Mouse (Mus musculus) embryonic facial prominence, embryonic 10.5 days (tissue): ENCODE measurements around the gene Atrnl1. TPM values are rescaled to one million over a fixed set of nuclear protein-coding genes. Genes with fewer than 3 reads are reported as not detected.

ENCODE experiments used
- DNase-seq: peaks from one replicate; pipeline ENCODE4 v3.0.0-alpha.2; 2017; ENCODE audit warnings: low spot score
- H3K27ac ChIP-seq: fragments of 300-500 bp; sonication (generic); replicated peaks from 2 replicates; pipeline ENCODE4 v1.5.1; 2016; ENCODE audit warnings: mild to moderate bottlenecking
- H3K27me3 ChIP-seq: fragments of 300-500 bp; sonication (generic); replicated peaks from 2 replicates; pipeline ENCODE4 v1.6.1; 2016; ENCODE audit warnings: low read depth, mild to moderate bottlenecking; ENCODE audit not compliant: poor library complexity, severe bottlenecking
- H3K36me3 ChIP-seq: fragments of 300-500 bp; sonication (generic); replicated peaks from 2 replicates; pipeline ENCODE4 v1.6.1; 2016; ENCODE audit warnings: mild to moderate bottlenecking, moderate library complexity
- H3K4me1 ChIP-seq: fragments of 300-500 bp; sonication (generic); 2 replicates; pipeline ENCODE4 v1.6.1; 2016
- H3K4me3 ChIP-seq: fragments of 300-500 bp; sonication (generic); 2 replicates; pipeline ENCODE4 v1.5.1; 2016; ENCODE audit warnings: mild to moderate bottlenecking, moderate library complexity
- H3K9me3 ChIP-seq: fragments of 300-500 bp; sonication (generic); 2 replicates; pipeline ENCODE4 v1.6.1; 2016; ENCODE audit warnings: mild to moderate bottlenecking
- WGBS: fragments of 180-500 bp; shearing (Covaris S2); methylation state at CpG from one replicate; pipeline ENCODE4 v1.1.7; 2016; 5-methylcytosine and 5-hydroxymethylcytosine counted together
- polyA plus RNA-seq: library from polyadenylated mRNA; unstranded; fragments of >200 nt; fragmentation: Nextera tagmentation; extraction: Ambion mirVana; gene quantifications from 2 replicates; pipeline ENCODE4 v1.2.1, GENCODE M21; 2016

Gene Atrnl1
- polyA plus RNA-seq, 1 experiment from 2014 or later = 4.3 TPM

DNA sequence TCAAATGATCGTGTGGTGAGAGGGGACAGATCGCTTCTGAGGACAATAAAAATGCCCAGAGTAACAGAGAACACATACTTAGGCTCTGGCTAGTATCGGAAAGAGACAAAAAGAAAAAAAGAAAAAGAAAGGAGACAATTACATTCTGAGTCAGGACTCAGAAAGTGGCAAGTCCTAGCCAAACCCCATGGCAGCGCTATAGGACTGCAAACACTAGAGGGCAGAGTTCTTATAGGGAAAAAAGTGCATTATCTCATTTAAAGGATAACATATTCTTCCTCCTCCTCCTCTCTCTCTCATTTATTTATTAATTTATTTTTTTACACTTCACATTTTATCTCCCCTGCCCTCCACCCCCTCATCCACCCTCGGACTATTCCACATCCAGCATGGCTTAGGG lies 461.6 kb downstream of the Atrnl1 start:
- DNase-seq = no peak
- no peaks in the 10 kb centered on the region for H3K36me3 ChIP-seq
- no peaks in the 10 kb centered on the region for H3K27me3 ChIP-seq
- no peaks in the 10 kb centered on the region for H3K9me3 ChIP-seq
- no peak overlapping the region for H3K4me3 ChIP-seq
- H3K4me1 ChIP-seq = peaks cover 18% of the 10 kb centered on the region
- no peak overlapping the region for H3K27ac ChIP-seq
- 82% methylated on average over 5 of the region's 5 CpGs for WGBS

DNA sequence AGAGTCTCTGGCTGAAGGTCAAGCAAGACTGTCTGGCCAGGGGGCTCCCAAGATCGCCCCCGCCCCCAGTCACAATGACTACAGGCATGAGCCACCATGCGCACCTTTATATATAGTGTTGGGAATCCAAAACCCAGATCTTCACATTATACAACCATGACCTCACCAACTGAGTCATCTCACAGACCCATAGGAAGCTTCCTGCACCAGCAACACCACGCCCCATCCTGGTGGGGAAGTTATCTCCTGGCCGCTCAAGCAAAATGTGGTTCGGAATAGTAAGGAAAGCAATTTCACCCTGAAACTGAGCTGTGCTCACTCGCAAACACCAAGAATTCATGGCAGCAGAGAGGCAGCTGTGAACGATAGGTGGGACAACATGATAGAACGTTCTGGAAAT lies 462.0 kb downstream of the Atrnl1 start:
- no peak for DNase-seq
- Histone ChIP-seq H3K27ac (no peak overlapping the region), H3K4me3 (no peak overlapping the region), H3K4me1 (peaks cover 18% of the 10 kb centered on the region), H3K36me3 (no peaks in the 10 kb centered on the region), H3K27me3 (no peaks in the 10 kb centered on the region), H3K9me3 (no peaks in the 10 kb centered on the region)
- WGBS = 92% methylated on average over 9 of the region's 9 CpGs

DNA sequence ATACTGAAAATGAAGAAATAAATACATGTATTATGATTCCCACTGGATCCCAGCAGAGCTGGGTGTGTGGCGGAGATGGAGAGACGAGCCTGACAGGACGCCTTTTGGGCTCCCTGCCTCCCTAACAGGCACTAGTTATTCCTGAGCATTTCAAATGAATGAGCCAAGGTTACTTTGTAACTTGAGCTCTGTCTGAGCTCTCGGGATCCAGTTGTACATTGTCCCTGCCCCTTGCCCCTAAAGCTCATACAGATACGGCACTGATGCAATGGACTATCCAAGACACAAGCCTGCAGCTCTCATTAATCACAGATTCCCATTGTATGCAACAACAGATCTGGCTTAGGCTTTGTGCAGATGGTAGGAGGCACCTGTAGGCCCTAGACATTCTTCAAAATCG lies 464.4 kb downstream of the Atrnl1 start:
- Histone ChIP-seq H3K27ac (no peak overlapping the region), H3K4me1 (peaks cover 18% of the 10 kb centered on the region), H3K27me3 (no peaks in the 10 kb centered on the region), H3K36me3 (no peaks in the 10 kb centered on the region; the same call in 1 of the 2 replicates), H3K4me3 (no peak overlapping the region), H3K9me3 (no peaks in the 10 kb centered on the region)
- whole genome bisulfite sequencing = 46% methylated on average over 6 of the region's 6 CpGs
- DNase-seq = no peak

DNA sequence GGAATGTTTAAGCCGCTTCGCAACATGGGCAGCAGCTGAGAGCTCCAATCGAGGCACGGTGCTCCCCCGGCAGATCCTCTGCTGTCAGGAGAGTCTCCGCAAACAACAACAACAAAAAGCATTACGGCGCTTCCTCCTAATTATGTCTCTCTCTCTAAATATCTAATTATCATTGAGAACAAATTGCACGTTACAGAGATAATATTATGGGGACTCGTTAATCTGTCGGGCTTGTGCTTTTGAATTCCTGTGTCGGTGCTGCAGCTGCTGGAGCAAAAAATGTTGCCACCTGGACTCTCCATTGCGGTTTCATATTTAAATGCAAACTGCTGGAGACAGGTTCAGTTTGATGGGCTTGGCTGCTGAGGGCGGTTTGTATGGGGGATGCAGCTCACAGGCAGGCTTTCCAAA lies 466.1 kb downstream of the Atrnl1 start:
- Histone ChIP-seq H3K36me3 (no peaks in the 10 kb centered on the region; the same call in 1 of the 2 replicates), H3K4me3 (no peak overlapping the region), H3K27ac (no peak overlapping the region), H3K9me3 (no peaks in the 10 kb centered on the region), H3K27me3 (no peaks in the 10 kb centered on the region), H3K4me1 (peaks cover 18% of the 10 kb centered on the region)
- no peak for DNase-seq
- 60% methylated on average over 14 of the region's 14 CpGs for WGBS

DNA sequence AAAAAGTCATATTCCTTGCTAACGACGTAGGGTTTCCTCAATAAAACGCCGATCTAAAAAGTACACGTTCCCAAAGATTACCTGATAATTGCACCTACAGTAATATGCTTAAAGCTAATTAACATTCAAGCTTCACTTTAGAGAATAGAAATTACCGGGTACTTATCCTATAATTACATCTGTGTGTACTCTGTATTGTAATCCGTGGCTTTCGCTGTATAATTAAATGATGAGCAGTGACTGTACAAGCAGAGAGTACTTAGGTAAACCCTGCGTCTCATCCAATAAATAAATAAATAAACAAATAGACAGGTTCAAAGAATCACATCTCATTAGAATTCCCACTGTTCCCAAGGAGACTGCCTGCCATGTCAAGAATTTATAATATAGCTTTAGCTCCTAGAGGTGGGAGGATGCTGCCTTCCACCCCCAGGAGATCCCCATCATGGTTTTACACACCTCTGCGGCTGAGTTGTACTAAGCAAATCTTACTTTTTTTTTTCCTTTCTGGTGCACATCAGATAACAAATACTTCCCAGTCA lies 466.8 kb downstream of the Atrnl1 start:
- H3K4me3 ChIP-seq = no peak overlapping the region
- 85% methylated on average over 10 of the region's 10 CpGs for WGBS
- H3K27ac ChIP-seq = no peak overlapping the region
- peaks cover 18% of the 10 kb centered on the region for H3K4me1 ChIP-seq
- no peaks in the 10 kb centered on the region for H3K27me3 ChIP-seq
- H3K9me3 ChIP-seq = no peaks in the 10 kb centered on the region
- no peak for DNase-seq
- H3K36me3 ChIP-seq = no peaks in the 10 kb centered on the region; the same call in 1 of the 2 replicates

DNA sequence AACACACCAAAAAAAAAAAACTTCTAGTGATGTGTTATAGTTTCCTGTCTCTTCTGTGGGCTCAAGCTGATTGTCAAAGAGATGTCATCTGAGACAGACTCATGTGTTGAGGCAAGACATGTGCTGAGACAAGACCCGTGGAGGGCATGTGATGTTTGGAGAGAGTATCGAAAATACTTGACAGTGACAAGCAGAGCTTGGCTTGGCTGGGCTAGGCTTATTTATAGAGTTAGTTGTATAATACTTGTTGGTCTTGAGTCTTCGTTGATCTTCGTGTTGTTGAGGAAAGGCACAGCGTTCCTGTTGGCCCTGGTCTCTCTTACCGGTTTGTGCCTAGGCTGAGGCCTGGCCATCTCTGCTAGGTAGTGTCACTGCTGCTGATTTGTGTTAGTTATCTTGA lies 469.3 kb downstream of the Atrnl1 start:
- 95% methylated on average over 6 of the region's 6 CpGs for WGBS
- no peak for DNase-seq
- no peaks in the 10 kb centered on the region; the same call in 1 of the 2 replicates for H3K36me3 ChIP-seq

DNA sequence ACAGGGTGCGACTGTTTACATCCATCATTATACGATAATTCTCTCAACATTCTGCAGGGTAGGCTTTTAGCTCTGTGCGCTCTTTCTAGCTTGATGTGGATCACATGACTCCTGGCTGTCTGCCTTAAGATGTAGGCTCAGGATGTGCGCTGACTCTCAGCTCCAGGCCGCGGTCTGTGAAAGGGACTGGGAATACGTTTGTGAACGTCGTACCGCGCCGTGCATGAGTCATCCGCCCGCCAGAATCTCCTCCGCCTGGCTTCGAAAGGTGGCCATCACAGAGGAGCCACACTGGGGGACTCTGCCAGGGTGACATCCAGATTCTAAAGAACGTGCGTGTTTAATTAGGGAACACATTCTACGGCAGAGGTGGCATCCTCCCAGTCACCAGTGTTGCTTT lies 471.9 kb downstream of the Atrnl1 start:
- H3K36me3 ChIP-seq = no peaks in the 10 kb centered on the region; the same call in 1 of the 2 replicates
- no peak for DNase-seq
- H3K4me1 ChIP-seq = no peaks in the 10 kb centered on the region; the same call in 1 of the 2 replicates
- no peaks in the 10 kb centered on the region for H3K9me3 ChIP-seq
- no peak overlapping the region for H3K4me3 ChIP-seq
- WGBS = 96% methylated on average over 19 of the region's 19 CpGs
- H3K27ac ChIP-seq = no peak overlapping the region
- H3K27me3 ChIP-seq = no peaks in the 10 kb centered on the region

More for the DNA sequence above, 469.3 kb downstream of the Atrnl1 start:
- Histone ChIP-seq H3K4me3 (no peak overlapping the region), H3K4me1 (peaks cover 13% of the 10 kb centered on the region), H3K27ac (no peak overlapping the region), H3K9me3 (no peaks in the 10 kb centered on the region), H3K27me3 (no peaks in the 10 kb centered on the region)

DNA sequence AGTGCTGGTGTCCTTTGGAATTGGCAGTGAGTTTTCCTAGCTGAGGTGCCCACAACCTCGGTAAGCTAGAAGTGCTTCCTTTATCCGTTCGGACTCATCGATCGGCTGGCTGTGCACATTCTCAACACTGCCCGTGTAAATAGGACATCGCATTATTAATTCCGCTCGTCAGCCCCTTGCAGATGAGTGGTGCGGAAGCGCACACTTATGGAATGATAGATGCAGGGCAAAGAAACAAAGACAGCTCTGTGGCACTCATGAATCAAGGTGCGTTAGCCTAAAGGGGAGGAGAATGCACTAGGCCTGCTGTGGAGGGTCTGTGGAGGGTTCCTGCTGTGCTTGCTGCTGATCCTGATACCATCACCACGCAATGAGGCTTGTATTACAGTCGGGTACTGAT lies 474.0 kb downstream of the Atrnl1 start:
- WGBS = 89% methylated on average over 14 of the region's 14 CpGs
- DNase-seq = no peak
- Histone ChIP-seq H3K9me3 (no peaks in the 10 kb centered on the region), H3K4me1 (peaks cover 17% of the 10 kb centered on the region), H3K27me3 (no peaks in the 10 kb centered on the region), H3K27ac (no peak overlapping the region), H3K4me3 (no peak overlapping the region), H3K36me3 (no peaks in the 10 kb centered on the region)

DNA sequence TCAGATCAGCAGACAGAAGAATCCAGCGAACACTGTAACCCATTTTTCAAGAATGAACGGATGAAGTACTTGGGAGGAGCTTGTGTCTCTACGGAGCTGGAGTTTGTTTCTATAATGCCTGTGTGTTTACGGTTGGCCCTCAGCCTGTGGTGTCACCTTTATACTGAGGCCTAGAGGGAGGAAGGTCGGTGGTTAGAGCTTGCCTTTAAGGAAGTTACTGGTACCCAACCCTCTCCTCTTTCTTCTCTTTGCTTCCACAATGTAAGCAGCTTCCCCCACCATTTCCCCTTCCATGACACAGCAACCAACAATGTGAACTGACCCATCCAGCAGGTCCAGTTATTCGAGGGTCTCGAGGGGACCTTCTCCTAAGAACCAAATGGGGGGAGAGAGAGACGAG lies 475.9 kb downstream of the Atrnl1 start:
- 93% methylated on average over 8 of the region's 8 CpGs for WGBS
- no peak for DNase-seq

DNA sequence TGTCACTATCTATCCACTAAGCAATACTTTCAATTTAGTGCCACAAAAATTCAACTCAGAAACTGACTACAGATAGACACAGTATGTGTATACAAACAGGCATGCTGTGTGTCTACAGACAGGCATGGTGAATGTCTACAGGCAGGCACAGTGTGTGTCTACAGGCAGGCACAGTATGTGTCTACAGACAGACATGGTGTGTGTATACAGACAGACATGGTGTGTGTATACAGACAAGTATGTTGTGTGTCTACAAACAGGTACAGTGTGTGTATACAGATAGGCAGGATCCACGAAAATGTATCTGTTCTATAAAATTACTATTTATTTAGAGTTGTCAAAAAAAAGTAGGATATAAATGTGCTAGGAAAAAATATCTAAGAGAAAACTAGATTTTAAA lies 477.1 kb downstream of the Atrnl1 start:
- Histone ChIP-seq H3K27me3 (no peaks in the 10 kb centered on the region), H3K4me1 (peaks cover 17% of the 10 kb centered on the region), H3K4me3 (no peak overlapping the region), H3K27ac (no peak overlapping the region), H3K9me3 (no peaks in the 10 kb centered on the region), H3K36me3 (no peaks in the 10 kb centered on the region)
- no peak for DNase-seq
- WGBS = 86% methylated on average over 1 of the region's 1 CpGs

More for the DNA sequence above, 475.9 kb downstream of the Atrnl1 start:
- Histone ChIP-seq H3K27me3 (no peaks in the 10 kb centered on the region), H3K9me3 (no peaks in the 10 kb centered on the region), H3K36me3 (no peaks in the 10 kb centered on the region), H3K27ac (no peak overlapping the region), H3K4me1 (peaks cover 17% of the 10 kb centered on the region), H3K4me3 (no peak overlapping the region)

DNA sequence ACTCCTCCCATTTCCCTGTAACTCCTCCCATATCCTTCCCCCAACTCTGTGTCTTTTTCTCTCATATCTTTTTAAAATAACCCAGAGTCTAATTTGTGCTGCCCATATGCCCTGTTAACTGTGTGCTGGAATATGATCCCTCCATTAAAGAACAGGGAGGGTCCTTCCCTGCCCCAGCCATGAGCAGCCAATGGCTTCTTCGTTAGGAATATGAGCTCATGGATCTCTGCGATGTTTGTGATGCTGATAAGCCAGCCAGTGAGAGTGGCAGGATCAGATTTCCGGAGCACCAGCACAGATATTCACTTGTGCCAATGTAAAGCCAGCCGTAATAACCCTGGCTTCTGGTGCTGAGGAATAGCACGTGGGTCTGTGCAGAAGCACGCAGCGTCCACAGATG lies 477.6 kb downstream of the Atrnl1 start:
- Histone ChIP-seq H3K36me3 (no peaks in the 10 kb centered on the region), H3K9me3 (no peaks in the 10 kb centered on the region), H3K27me3 (no peaks in the 10 kb centered on the region), H3K27ac (no peak overlapping the region), H3K4me3 (no peak overlapping the region), H3K4me1 (peaks cover 17% of the 10 kb centered on the region)
- WGBS = 49% methylated on average over 7 of the region's 7 CpGs
- peak; percentile 45 for DNase-seq

DNA sequence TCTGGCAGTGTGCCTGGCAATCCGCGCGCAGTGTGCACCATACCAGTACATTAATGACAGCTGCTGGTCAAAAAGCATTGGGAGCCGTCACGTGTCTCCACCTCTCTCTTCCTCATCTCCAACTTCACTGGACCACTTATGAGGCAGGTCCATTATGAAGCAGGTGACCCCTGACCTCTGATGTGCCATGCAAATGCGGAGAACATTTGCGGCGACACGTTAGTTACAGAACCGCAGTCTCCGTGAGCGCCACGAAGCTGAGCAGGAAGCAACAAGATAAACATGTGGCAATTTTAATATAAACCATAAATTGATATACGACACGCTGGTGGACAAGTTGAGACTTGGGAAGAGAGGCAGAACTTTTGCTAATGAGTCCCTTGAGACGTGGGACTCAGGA lies 481.1 kb downstream of the Atrnl1 start:
- no peaks in the 10 kb centered on the region for H3K36me3 ChIP-seq
- H3K4me3 ChIP-seq = no peak overlapping the region
- H3K9me3 ChIP-seq = no peaks in the 10 kb centered on the region
- no peak overlapping the region for H3K27ac ChIP-seq
- DNase-seq = no peak
- peaks cover 38% of the 10 kb centered on the region for H3K4me1 ChIP-seq
- 95% methylated on average over 16 of the region's 16 CpGs for WGBS
- no peaks in the 10 kb centered on the region for H3K27me3 ChIP-seq

DNA sequence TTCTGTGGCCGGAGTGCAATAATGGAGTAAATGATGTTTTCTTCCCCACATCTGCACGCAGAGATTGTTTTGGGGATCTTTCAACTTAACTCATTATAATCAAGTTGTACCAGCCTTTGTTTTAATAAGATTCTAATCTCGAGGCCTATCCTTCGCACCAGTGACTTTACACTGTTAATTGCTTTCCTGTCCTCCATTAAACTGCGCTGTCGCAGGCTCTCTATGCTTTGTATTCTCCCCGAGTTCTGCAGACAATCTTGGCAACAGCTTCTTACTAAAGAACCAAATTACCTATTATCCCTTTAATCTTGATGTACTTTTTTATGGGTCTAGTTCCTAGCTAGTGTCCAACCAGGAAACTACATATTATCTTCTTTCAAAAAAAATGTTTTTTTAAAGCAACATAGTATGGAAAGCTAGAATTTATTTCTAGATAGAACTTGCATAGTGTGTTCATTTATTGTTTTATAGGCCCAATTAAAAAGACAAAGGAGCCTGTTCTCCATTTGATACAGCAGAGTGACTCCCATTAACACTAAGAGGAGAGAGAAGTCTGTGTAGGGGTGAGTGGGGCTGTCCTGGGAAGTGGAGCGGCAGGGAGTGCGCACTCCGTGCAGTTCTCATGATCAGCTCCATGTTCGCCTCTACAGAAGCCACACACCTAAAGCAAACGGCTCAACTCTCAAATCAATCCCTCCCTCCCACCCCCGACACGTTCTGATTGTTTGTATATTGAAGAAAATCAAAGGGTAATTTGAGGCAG lies 484.1 kb downstream of the Atrnl1 start:
- 0 out of 2 replicates have a peak overlapping the region, but pooled peaks have one; percentile 19 for H3K27ac ChIP-seq
- H3K36me3 ChIP-seq = no peaks in the 10 kb centered on the region
- no peaks in the 10 kb centered on the region for H3K9me3 ChIP-seq
- H3K4me3 ChIP-seq = no peak overlapping the region
- DNase-seq = no peak
- WGBS = 53% methylated on average over 14 of the region's 14 CpGs
- peaks cover 21% of the 10 kb centered on the region for H3K4me1 ChIP-seq
- no peaks in the 10 kb centered on the region; the same call in 1 of the 2 replicates for H3K27me3 ChIP-seq
